Mouse (Mus musculus) embryonic stem cell, embryonic (primary cell): ENCODE results near the gene Ano3.

Experiments used
- CTCF ChIA-PET, 4 experiments: fragments of 300-600 bp in 2 of 4; fragments of 350-600 bp in 2 of 4; sonication (Branson Sonifier 250); formaldehyde crosslinking; loops; one replicate each; lab custom pipeline; 2022; ENCODE audit warnings: inconsistent platforms in 2 of 4; lab: Charles Lee
- POLR2A ChIA-PET, 4 experiments: fragments of 300-600 bp in 2 of 4; fragments of 350-600 bp in 2 of 4; sonication (Branson Sonifier 250); formaldehyde crosslinking; loops; one replicate each; lab custom pipeline; 2022; ENCODE audit warnings: antibody characterized with exemption in 4 of 4, inconsistent platforms in 1 of 4; lab: Charles Lee

Gene Ano3

GRCm38 (mm10) chr2:110863376-110863775 lies 87.3 kb downstream of the Ano3 start:
- ChIA-PET POLR2A (no interaction called here), CTCF (no interaction called here)

GRCm38 (mm10) chr2:110839559-110840243 lies 111.0 kb downstream of the Ano3 start:
- ChIA-PET POLR2A (no interaction called here), CTCF (no interaction called here)

GRCm38 (mm10) chr2:110816189-110816588 lies 134.5 kb downstream of the Ano3 start:
- ChIA-PET POLR2A (no interaction called here), CTCF (no interaction called here)

GRCm38 (mm10) chr2:110814964-110815363 lies 135.8 kb downstream of the Ano3 start:
- POLR2A ChIA-PET, result interaction anchor here in 1 of 4 experiments (0.5 kb wide), 1 partner anchor 18 kb away, joined by 4 read pairs; no protein-coding TSS in a partner anchor
- CTCF ChIA-PET, result no interaction called here

- ChIA-PET POLR2A (no interaction called here), CTCF (no interaction called here)
Observed at GRCm38 (mm10) chr2:110806302-110807093, 144.2 kb downstream of the Ano3 start.

GRCm38 (mm10) chr2:110795928-110796327 lies 154.8 kb downstream of the Ano3 start:
- ChIA-PET CTCF (no interaction called here), POLR2A (no interaction called here)

- POLR2A ChIA-PET, result no interaction called here
- CTCF ChIA-PET, result no interaction called here
Observed at GRCm38 (mm10) chr2:110795433-110795832, 155.3 kb downstream of the Ano3 start.

GRCm38 (mm10) chr2:110787396-110787795 lies 163.3 kb downstream of the Ano3 start:
- CTCF ChIA-PET, result no interaction called here
- POLR2A ChIA-PET, result no interaction called here

- ChIA-PET POLR2A (no interaction called here), CTCF (no interaction called here)
Observed at GRCm38 (mm10) chr2:110759434-110759833, 191.3 kb downstream of the Ano3 start.

GRCm38 (mm10) chr2:110757556-110757955 lies 193.2 kb downstream of the Ano3 start:
- POLR2A ChIA-PET, result no interaction called here
- CTCF ChIA-PET, result no interaction called here

GRCm38 (mm10) chr2:110740493-110740892 lies 210.2 kb downstream of the Ano3 start:
- POLR2A ChIA-PET, result no interaction called here

GRCm38 (mm10) chr2:110739781-110740180 lies 210.9 kb downstream of the Ano3 start:
- CTCF ChIA-PET, result no interaction called here
- POLR2A ChIA-PET, result no interaction called here

More at GRCm38 (mm10) chr2:110740493-110740892, 210.2 kb downstream of the Ano3 start:
- CTCF ChIA-PET, result no interaction called here

GRCm38 (mm10) chr2:110737981-110738380 lies 212.7 kb downstream of the Ano3 start:
- POLR2A ChIA-PET, result no interaction called here
- CTCF ChIA-PET, result no interaction called here

- ChIA-PET POLR2A (no interaction called here), CTCF (interaction anchor here in 1 of 4 experiments (0.6 kb wide), 1 partner anchor 498 kb away, joined by 9 read pairs; the partner anchor contains the start of gene Olfr1275)
Observed at GRCm38 (mm10) chr2:110737236-110737635, 213.5 kb downstream of the Ano3 start.

- POLR2A ChIA-PET, result no interaction called here
- CTCF ChIA-PET, result no interaction called here
Observed at GRCm38 (mm10) chr2:110726106-110726505, 224.6 kb downstream of the Ano3 start.

GRCm38 (mm10) chr2:110722208-110722607 lies 228.5 kb downstream of the Ano3 start:
- ChIA-PET CTCF (interaction anchor here in 1 of 4 experiments (0.6 to 0.7 kb wide), 2 partner anchors 267 to 1369 kb away, joined by 3 to 4 read pairs; no protein-coding TSS in a partner anchor), POLR2A (no interaction called here)

- CTCF ChIA-PET, result interaction anchor here in 1 of 4 experiments (0.6 kb wide), 1 partner anchor 120 kb away, joined by 20 read pairs; no protein-coding TSS in a partner anchor
- POLR2A ChIA-PET, result no interaction called here
Observed at GRCm38 (mm10) chr2:110721290-110721753, 229.4 kb downstream of the Ano3 start, which contains the start of gene Muc15. TSS of gene Muc15 (plus strand) at chr2:110721340.

GRCm38 (mm10) chr2:110719051-110719450 lies 231.7 kb downstream of the Ano3 start:
- POLR2A ChIA-PET, result no interaction called here

GRCm38 (mm10) chr2:110710055-110710720 lies 240.5 kb downstream of the Ano3 start:
- CTCF ChIA-PET, result interaction anchor here in 1 of 4 experiments (0.6 kb wide), 1 partner anchor 330 kb away, joined by 8 read pairs; no protein-coding TSS in a partner anchor
- POLR2A ChIA-PET, result no interaction called here

More at GRCm38 (mm10) chr2:110719051-110719450, 231.7 kb downstream of the Ano3 start:
- CTCF ChIA-PET, result no interaction called here
